Mouse (Mus musculus) kidney, postnatal 25 days (tissue): ENCODE data around the gene Nos3.
A peak's percentile ranks its signal among the peaks of the same experiment; 100 is the strongest.

Experiments
- DNase-seq, 2 experiments: peaks; one replicate each; pipeline ENCODE4 v3.0.0; 2021; ENCODE audit warnings: mixed read lengths in 2 of 2

Nos3 gene

GRCm38 (mm10) chr5:24344477-24345051, 20.0 kb upstream of the Nos3 start:
- DNase-seq, result peak; percentile 38 to 56

GRCm38 (mm10) chr5:24346313-24346712, 18.3 kb upstream of the Nos3 start:
- DNase-seq, result no peak

GRCm38 (mm10) chr5:24347186-24347875, 17.3 kb upstream of the Nos3 start:
- no peak for DNase-seq

GRCm38 (mm10) chr5:24348128-24348527, 16.5 kb upstream of the Nos3 start:
- peak; percentile 74 to 81 for DNase-seq

GRCm38 (mm10) chr5:24348546-24348945, 16.1 kb upstream of the Nos3 start:
- DNase-seq, result peak; percentile 27 to 50

- no peak for DNase-seq
Observed at GRCm38 (mm10) chr5:24350073-24350472, 14.5 kb upstream of the Nos3 start.

- DNase-seq, result no peak
Observed at GRCm38 (mm10) chr5:24350531-24351250, 13.9 kb upstream of the Nos3 start.

- DNase-seq, result no peak
Observed at GRCm38 (mm10) chr5:24351278-24351677, 13.3 kb upstream of the Nos3 start, which contains the start of gene Kcnh2. TSS of gene Kcnh2 (minus strand) at chr5:24351604.

- DNase-seq, result peak; percentile 65 to 82
Observed at GRCm38 (mm10) chr5:24351701-24352171, 12.9 kb upstream of the Nos3 start.

GRCm38 (mm10) chr5:24352251-24352859, 12.3 kb upstream of the Nos3 start:
- DNase-seq, result no peak

GRCm38 (mm10) chr5:24353327-24353726, 11.3 kb upstream of the Nos3 start:
- DNase-seq, result no peak

- no peak for DNase-seq
Observed at GRCm38 (mm10) chr5:24356764-24357163, 7.8 kb upstream of the Nos3 start.

- DNase-seq, result peak; percentile 86 to 91
Observed at GRCm38 (mm10) chr5:24357461-24357860, 7.1 kb upstream of the Nos3 start.

GRCm38 (mm10) chr5:24360792-24361454, 3.7 kb upstream of the Nos3 start:
- DNase-seq, result peak; percentile 77 to 88

GRCm38 (mm10) chr5:24363467-24363866, 1.1 kb upstream of the Nos3 start:
- DNase-seq, result no peak

- DNase-seq, result no peak
Observed at GRCm38 (mm10) chr5:24364061-24364460, 549 bp upstream of the Nos3 start.

GRCm38 (mm10) chr5:24364963-24365362, 353 bp downstream of the Nos3 start:
- DNase-seq, result no peak

GRCm38 (mm10) chr5:24365528-24365927, 918 bp downstream of the Nos3 start:
- no peak for DNase-seq

- DNase-seq, result no peak
Observed at GRCm38 (mm10) chr5:24366426-24366825, 1.8 kb downstream of the Nos3 start.

- no peak for DNase-seq
Observed at GRCm38 (mm10) chr5:24369767-24370166, 5.2 kb downstream of the Nos3 start.

GRCm38 (mm10) chr5:24373807-24374206, 9.2 kb downstream of the Nos3 start:
- no peak for DNase-seq

- DNase-seq, result no peak
Observed at GRCm38 (mm10) chr5:24374216-24374615, 9.6 kb downstream of the Nos3 start.
